Mouse (Mus musculus): ENCODE measurements around the gene Rab26. TPM values are rescaled to one million over a fixed set of nuclear protein-coding genes. Genes with fewer than 3 reads are reported as not detected.

Rab26 gene
- polyA plus RNA-seq, 1 experiment from 2014 or later: 4.9 TPM

DNA sequence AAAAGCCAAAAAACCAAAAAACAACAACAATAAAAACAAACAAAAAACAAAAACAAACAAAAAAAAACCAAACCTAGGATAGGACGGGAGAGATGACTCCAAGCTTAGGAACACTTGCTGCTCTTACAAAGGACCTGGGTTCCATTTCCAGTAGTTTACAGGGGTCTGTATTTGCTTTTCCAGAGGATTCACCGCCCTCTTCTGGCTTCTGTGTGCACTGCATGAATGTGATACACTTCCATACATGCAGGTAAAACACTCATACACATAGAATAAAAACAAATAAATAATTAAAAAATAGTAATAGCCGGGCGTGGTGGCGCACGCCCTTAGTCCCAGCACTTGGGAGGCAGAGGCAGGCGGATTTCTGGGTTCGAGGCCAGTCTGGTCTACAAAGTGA lies 4.9 kb upstream of the Rab26 start:
- DNase-seq: peak; percentile 77
- no peaks in the 10 kb centered on the region for H3K9me3 ChIP-seq (ENCODE audit: control insufficient read depth, low read length)
- ATAC-seq (ENCODE audit: low FRiP score, low TSS enrichment): no peak
- 71% methylated on average over 8 of the region's 8 CpGs for WGBS
- H3K27me3 ChIP-seq (ENCODE audit: control insufficient read depth, insufficient read depth, low read length): no peaks in the 10 kb centered on the region
- no peak overlapping the region for H3K4me2 ChIP-seq (ENCODE audit: low read length)
- H3K4me3 ChIP-seq (replicated peaks; ENCODE audit: low read depth, low read length): no peak overlapping the region
- H3K27ac ChIP-seq (replicated peaks; ENCODE audit: low read depth, low read length): no peak overlapping the region
- H3K36me3 ChIP-seq (ENCODE audit: control insufficient read depth, insufficient read depth, low read length): no peaks in the 10 kb centered on the region
- H3K9ac ChIP-seq (replicated peaks; ENCODE audit: low read length): no peak overlapping the region
- H3K4me1 ChIP-seq (ENCODE audit: control insufficient read depth, insufficient read depth, low read length): 0 out of 2 replicates have a peak, but pooled peaks cover 2% of the 10 kb centered on the region

- Histone ChIP-seq H3K4me3 (replicated peaks; ENCODE audit: low read depth, low read length) (no peak overlapping the region), H3K9ac (replicated peaks; ENCODE audit: low read length) (no peak overlapping the region; the same call in 1 of the 2 replicates), H3K4me2 (ENCODE audit: low read length) (no peak overlapping the region), H3K36me3 (ENCODE audit: control insufficient read depth, insufficient read depth, low read length) (no peaks in the 10 kb centered on the region), H3K27ac (replicated peaks; ENCODE audit: low read depth, low read length) (peak overlapping the region; percentile 45; the same call in 1 of the 2 replicates), H3K27me3 (ENCODE audit: control insufficient read depth, insufficient read depth, low read length) (no peaks in the 10 kb centered on the region), H3K9me3 (ENCODE audit: control insufficient read depth, low read length) (no peaks in the 10 kb centered on the region), H3K4me1 (ENCODE audit: control insufficient read depth, insufficient read depth, low read length) (peaks cover 9% of the 10 kb centered on the region)
- ATAC-seq (ENCODE audit: low FRiP score, low TSS enrichment) (no peak), DNase-seq (peak; percentile 63)
- 35% methylated on average over 3 of the region's 3 CpGs for WGBS
Observed at GRCm38 (mm10) chr17:24537536-24537935, 3.5 kb upstream of the Rab26 start.

- 53% methylated on average over 5 of the region's 5 CpGs for WGBS
- H3K27me3 ChIP-seq (ENCODE audit: control insufficient read depth, insufficient read depth, low read length): no peaks in the 10 kb centered on the region
- no peak overlapping the region for H3K4me2 ChIP-seq (ENCODE audit: low read length)
- no peak overlapping the region for H3K9ac ChIP-seq (replicated peaks; ENCODE audit: low read length)
- DNase-seq (no peak), ATAC-seq (ENCODE audit: low FRiP score, low TSS enrichment) (no peak)
- H3K4me1 ChIP-seq (ENCODE audit: control insufficient read depth, insufficient read depth, low read length): peaks cover 9% of the 10 kb centered on the region
- H3K9me3 ChIP-seq (ENCODE audit: control insufficient read depth, low read length): no peaks in the 10 kb centered on the region
- no peak overlapping the region for H3K27ac ChIP-seq (replicated peaks; ENCODE audit: low read depth, low read length)
- H3K36me3 ChIP-seq (ENCODE audit: control insufficient read depth, insufficient read depth, low read length): peaks cover 11% of the 10 kb centered on the region
- no peak overlapping the region for H3K4me3 ChIP-seq (replicated peaks; ENCODE audit: low read depth, low read length)
Observed at GRCm38 (mm10) chr17:24535300-24535699, 1.3 kb upstream of the Rab26 start.

- Histone ChIP-seq H3K27ac (replicated peaks; ENCODE audit: low read depth, low read length) (no peak overlapping the region), H3K4me1 (ENCODE audit: control insufficient read depth, insufficient read depth, low read length) (peaks cover 25% of the 10 kb centered on the region), H3K9ac (replicated peaks; ENCODE audit: low read length) (peak overlapping the region; percentile 54), H3K4me2 (ENCODE audit: low read length) (peak overlapping the region; percentile 59), H3K9me3 (ENCODE audit: control insufficient read depth, low read length) (no peaks in the 10 kb centered on the region), H3K27me3 (ENCODE audit: control insufficient read depth, insufficient read depth, low read length) (no peaks in the 10 kb centered on the region), H3K4me3 (replicated peaks; ENCODE audit: low read depth, low read length) (peak overlapping the region; percentile 24), H3K36me3 (ENCODE audit: control insufficient read depth, insufficient read depth, low read length) (peaks cover 16% of the 10 kb centered on the region)
- peak; percentile 82 for DNase-seq
- no peak for ATAC-seq (ENCODE audit: low FRiP score, low TSS enrichment)
- WGBS: 6% methylated on average over 53 of the region's 53 CpGs
Observed at GRCm38 (mm10) chr17:24533099-24533992, 664 bp downstream of the Rab26 start.

DNA sequence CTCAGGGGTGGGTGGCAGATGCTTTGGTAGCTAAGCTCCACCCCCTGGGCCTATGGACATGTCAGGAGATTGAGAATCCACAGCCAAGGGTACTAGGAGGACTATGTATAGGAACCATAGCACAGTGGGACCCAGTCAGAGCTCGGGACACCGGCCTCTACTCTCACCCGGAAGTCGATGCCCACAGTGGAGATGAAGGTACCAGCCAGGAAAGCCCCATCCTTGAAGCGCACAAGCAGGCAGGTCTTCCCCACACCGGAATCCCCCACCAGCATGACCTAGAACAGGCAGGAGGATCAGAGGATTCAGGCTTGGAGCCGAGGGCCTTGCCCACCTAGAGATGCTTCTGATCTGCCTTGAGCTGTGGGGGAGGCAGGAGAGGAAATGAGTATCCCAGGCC lies 2.0 kb downstream of the Rab26 start:
- Histone ChIP-seq H3K4me2 (ENCODE audit: low read length) (no peak overlapping the region), H3K27ac (replicated peaks; ENCODE audit: low read depth, low read length) (no peak overlapping the region), H3K4me1 (ENCODE audit: control insufficient read depth, insufficient read depth, low read length) (peaks cover 24% of the 10 kb centered on the region), H3K36me3 (ENCODE audit: control insufficient read depth, insufficient read depth, low read length) (peaks cover 16% of the 10 kb centered on the region), H3K27me3 (ENCODE audit: control insufficient read depth, insufficient read depth, low read length) (no peaks in the 10 kb centered on the region), H3K9ac (replicated peaks; ENCODE audit: low read length) (no peak overlapping the region), H3K4me3 (replicated peaks; ENCODE audit: low read depth, low read length) (no peak overlapping the region), H3K9me3 (ENCODE audit: control insufficient read depth, low read length) (no peaks in the 10 kb centered on the region)
- WGBS: 77% methylated on average over 7 of the region's 7 CpGs
- DNase-seq (no peak), ATAC-seq (ENCODE audit: low FRiP score, low TSS enrichment) (no peak)

DNA sequence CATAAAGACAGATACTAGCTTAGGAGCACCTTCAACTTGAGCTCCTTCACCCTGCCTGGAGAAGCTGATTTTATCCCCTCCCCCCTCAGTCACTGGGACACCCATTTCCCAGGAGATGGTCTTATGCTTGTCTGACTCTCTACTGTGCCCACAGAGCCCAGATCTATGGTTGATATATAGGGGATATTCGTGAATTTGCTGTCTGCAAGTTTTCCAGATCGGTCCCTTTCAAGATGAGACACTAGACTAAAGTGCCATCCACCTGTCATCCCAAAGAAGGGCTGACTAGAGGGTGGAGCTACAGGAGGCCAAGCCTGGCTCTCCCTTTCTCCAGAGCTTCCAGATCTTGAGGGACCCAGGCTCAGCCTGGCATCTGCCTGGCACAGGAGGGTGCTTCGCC lies 2.9 kb downstream of the Rab26 start:
- Histone ChIP-seq H3K4me3 (replicated peaks; ENCODE audit: low read depth, low read length) (no peak overlapping the region), H3K36me3 (ENCODE audit: control insufficient read depth, insufficient read depth, low read length) (peaks cover 16% of the 10 kb centered on the region), H3K9ac (replicated peaks; ENCODE audit: low read length) (0 out of 2 replicates have a peak overlapping the region, but pooled peaks have one; percentile 16), H3K4me1 (ENCODE audit: control insufficient read depth, insufficient read depth, low read length) (peaks cover 30% of the 10 kb centered on the region), H3K4me2 (ENCODE audit: low read length) (no peak overlapping the region), H3K27ac (replicated peaks; ENCODE audit: low read depth, low read length) (no peak overlapping the region), H3K27me3 (ENCODE audit: control insufficient read depth, insufficient read depth, low read length) (no peaks in the 10 kb centered on the region), H3K9me3 (ENCODE audit: control insufficient read depth, low read length) (no peaks in the 10 kb centered on the region)
- DNase-seq (no peak), ATAC-seq (ENCODE audit: low FRiP score, low TSS enrichment) (no peak)
- 67% methylated on average over 3 of the region's 3 CpGs for WGBS

- ATAC-seq (ENCODE audit: low FRiP score, low TSS enrichment): no peak
- Histone ChIP-seq H3K27ac (replicated peaks; ENCODE audit: low read depth, low read length) (no peak overlapping the region), H3K27me3 (ENCODE audit: control insufficient read depth, insufficient read depth, low read length) (no peaks in the 10 kb centered on the region), H3K9ac (replicated peaks; ENCODE audit: low read length) (peak overlapping the region; percentile 49; the same call in 1 of the 2 replicates), H3K36me3 (ENCODE audit: control insufficient read depth, insufficient read depth, low read length) (peaks cover 16% of the 10 kb centered on the region), H3K4me1 (ENCODE audit: control insufficient read depth, insufficient read depth, low read length) (peaks cover 30% of the 10 kb centered on the region), H3K4me3 (replicated peaks; ENCODE audit: low read depth, low read length) (no peak overlapping the region), H3K9me3 (ENCODE audit: control insufficient read depth, low read length) (no peaks in the 10 kb centered on the region), H3K4me2 (ENCODE audit: low read length) (0 out of 2 replicates have a peak overlapping the region, but pooled peaks have one; percentile 91)
- WGBS: 33% methylated on average over 8 of the region's 8 CpGs
- no peak for DNase-seq
Observed at GRCm38 (mm10) chr17:24530361-24531050, 3.5 kb downstream of the Rab26 start.

- Histone ChIP-seq H3K27me3 (ENCODE audit: control insufficient read depth, insufficient read depth, low read length) (no peaks in the 10 kb centered on the region), H3K4me1 (ENCODE audit: control insufficient read depth, insufficient read depth, low read length) (peaks cover 30% of the 10 kb centered on the region), H3K9me3 (ENCODE audit: control insufficient read depth, low read length) (no peaks in the 10 kb centered on the region), H3K27ac (replicated peaks; ENCODE audit: low read depth, low read length) (peak overlapping the region; percentile 37; the same call in 1 of the 2 replicates), H3K9ac (replicated peaks; ENCODE audit: low read length) (peak overlapping the region; percentile 49), H3K4me3 (replicated peaks; ENCODE audit: low read depth, low read length) (peak overlapping the region; percentile 81), H3K36me3 (ENCODE audit: control insufficient read depth, insufficient read depth, low read length) (peaks cover 17% of the 10 kb centered on the region), H3K4me2 (ENCODE audit: low read length) (peak overlapping the region; percentile 91)
- ATAC-seq (ENCODE audit: low FRiP score, low TSS enrichment): no peak
- DNase-seq: no peak
- WGBS: 30% methylated on average over 5 of the region's 5 CpGs
Observed at GRCm38 (mm10) chr17:24529883-24530282, 4.1 kb downstream of the Rab26 start.
